Mouse (Mus musculus): ENCODE data around the gene Cldn12.

The Cldn12 gene

GRCm38 (mm10) chr5:5514196-5515076, at the start of gene Cldn12:
Gene Cldn12, minus strand, starts transcription at chr5:5514958.
- DNase-seq = peak; percentile 97

DNA sequence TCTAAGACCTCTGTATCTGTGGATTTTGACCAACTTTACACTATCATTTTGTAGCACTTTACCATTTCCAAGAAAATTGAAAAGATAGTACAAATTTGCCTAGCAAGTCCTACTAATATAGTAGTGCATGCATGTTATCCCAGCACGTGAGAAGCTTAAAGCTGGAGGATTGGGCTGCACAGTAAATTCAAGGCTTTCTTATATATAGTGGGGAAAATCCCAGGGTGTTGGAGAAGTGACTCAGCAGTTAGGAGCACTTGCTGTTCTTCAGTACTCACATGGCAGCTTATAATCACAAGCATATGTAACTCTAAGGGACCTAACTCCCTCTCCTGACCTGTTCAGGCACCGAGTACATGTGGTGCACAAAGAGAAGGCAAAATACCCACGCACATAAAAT, 47.7 kb upstream of the Cldn12 start:
- no peak for DNase-seq

GRCm38 (mm10) chr5:5561041-5561706, 46.4 kb upstream of the Cldn12 start:
- no peak for DNase-seq

DNA sequence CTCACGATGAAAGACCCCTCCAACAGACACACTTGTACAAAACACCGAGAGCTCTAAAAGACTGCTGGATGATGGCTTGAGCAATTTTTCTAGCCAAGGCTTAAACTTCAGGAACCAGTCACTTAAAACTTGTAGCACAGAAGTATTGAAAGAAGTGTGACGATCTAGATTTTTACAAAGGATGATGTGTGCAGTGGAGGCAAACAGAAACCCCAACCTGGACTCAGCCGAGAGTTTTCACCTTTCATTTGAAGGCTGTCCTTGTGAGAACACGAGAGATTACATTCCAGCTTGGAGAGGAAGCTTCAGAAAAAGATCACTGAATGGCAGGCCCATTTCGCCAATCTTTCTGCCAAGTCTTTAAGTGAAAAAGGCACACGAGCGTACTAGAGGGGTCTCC, 45.0 kb upstream of the Cldn12 start:
- no peak for DNase-seq

DNA sequence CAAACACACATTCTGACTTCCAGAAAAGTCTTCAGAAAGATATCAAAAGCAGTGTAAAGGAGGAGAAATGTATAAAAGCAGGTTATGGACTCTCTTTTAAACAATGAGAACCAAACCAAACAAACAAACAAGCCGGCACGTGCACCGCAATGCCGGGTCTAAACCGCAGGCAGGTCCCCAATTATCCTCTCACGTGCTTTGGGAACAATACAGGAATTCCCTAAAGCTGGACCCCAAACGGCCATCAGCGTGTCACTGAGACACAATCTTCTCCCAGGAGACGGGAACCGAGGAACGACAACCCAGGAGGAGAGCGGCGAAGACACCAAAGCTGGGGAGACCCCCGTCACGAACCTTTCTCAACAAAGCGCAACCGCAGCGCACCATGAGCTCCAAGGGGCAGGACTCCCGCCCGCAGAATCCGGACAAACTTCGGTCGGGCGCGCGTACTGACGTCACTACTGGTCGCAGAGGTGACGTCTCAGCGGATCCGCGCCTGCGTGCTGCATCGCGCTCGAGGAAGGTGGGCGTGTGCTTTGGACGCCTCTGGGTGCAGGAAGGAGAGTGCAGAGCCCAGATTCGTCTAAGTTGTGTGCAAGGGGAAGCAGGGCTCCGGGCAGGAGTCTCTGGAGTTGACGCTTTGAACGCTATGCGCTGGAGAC, 44.5 kb upstream of the Cldn12 start, which contains the start of gene Gtpbp10:
Gtpbp10 (minus strand) TSS at position 460 of the 662 bp plus-strand sequence.
- DNase-seq = peak; percentile 92

GRCm38 (mm10) chr5:5551110-5551509, 36.4 kb upstream of the Cldn12 start:
- DNase-seq = no peak

DNA sequence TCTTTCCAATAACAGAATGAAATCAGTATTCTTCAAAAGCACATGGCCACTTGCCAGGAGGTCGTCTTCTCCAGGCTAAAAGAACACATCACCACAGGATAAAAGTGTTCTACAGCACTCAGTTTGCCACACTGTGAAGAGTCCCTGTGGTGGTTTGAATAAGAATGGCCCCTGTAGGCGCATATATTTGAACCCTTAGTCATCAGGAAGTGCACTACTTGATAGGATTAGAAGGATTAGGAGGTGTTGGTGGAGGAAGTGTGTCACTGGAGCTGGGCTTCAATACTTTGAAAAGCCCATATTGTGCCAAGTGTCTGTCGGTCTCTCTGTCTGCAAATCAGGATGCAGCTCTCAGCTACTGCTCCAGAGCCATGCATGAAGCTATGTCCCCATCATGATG, 25.6 kb upstream of the Cldn12 start:
- no peak for DNase-seq

GRCm38 (mm10) chr5:5539771-5540170, 25.0 kb upstream of the Cldn12 start:
- no peak for DNase-seq

- DNase-seq = no peak
Observed at GRCm38 (mm10) chr5:5536131-5536530, 21.4 kb upstream of the Cldn12 start.

- DNase-seq = no peak
Observed at GRCm38 (mm10) chr5:5533656-5534420, 19.1 kb upstream of the Cldn12 start.

DNA sequence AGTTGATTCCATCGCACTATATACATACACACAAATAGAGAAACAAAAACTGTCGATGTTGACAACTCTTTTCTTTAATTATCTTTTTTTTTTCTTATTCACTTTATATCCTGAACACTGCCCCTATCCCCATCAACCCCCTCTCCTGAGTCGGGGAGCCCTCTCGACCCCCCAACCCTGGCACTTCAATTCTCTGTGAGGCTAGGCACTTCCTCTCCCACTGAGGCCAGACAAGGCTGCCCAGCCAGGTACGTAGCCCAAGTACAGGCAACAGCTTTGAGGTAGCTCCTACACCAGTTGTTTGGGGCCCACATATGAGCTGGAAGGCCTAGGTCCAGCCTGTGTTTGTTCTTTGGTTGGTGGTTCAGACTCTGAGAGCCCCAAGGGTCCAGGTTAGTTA, 653 bp upstream of the Cldn12 start:
- no peak for DNase-seq

DNA sequence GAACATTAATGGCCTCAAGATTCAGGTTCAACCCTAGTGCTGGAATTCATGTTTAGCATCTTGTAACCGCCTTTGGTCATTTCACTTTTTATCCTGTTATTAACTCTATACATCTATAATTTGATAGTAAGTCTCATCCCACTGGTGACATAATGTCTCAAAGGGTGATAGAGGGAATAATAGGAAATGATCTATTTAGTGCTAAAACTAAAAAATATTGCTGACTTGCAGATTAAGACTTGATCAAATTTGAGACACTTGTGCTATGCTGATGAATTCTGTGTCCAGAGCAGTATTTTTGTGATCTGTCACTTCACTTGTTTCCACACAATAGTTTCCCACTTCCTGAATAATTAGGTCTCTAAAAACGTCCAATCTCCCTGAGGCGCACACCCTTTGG, 3.4 kb downstream of the Cldn12 start:
- DNase-seq = no peak

DNA sequence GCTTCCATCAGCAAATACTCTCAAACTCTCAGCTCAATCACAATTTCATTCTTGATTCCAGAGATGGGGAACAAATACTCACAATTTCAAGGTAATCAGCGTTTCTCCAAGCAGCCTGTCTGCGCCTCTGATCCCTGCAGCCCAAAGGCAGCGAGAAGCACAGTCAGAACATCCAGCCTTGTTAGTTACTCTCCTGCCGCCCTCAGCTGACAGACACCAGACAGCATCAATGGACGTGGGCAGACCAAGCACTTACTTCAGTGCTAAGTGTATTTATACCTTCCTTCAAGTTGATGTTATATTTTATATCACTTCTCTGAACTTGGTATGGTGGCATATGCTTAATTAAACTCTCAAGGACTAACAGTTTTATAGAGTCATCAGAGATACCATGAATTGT, 3.8 kb downstream of the Cldn12 start:
- peak; percentile 69 for DNase-seq

- no peak for DNase-seq
Observed at GRCm38 (mm10) chr5:5510304-5510887, 4.4 kb downstream of the Cldn12 start.

- no peak for DNase-seq
Observed at GRCm38 (mm10) chr5:5508231-5508630, 6.5 kb downstream of the Cldn12 start.

DNA sequence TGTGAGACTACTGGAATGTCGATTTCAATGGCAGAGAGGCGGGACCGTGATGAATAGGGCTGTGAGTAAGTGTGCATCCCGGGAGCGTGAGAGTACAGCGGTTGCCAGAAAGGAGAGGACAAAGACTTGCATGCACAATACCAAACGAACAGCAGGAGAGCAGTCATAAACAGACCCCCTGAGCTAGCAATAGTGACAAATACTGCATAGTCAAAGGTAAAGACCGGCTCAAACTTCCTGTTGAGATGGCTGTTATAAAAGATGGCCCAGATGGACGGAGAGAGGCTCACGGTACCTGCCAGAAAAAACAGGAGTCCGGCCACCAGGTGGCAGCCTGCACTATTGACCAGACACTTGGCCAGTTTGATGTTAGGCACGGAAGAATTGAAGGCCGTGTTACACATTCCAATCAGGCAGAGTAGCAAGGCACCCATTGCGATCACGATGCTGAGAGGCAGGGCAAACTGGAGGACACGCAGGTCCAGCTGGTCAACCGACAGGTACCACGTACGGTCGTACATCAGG, 7.0 kb downstream of the Cldn12 start:
- peak; percentile 61 for DNase-seq

- DNase-seq = no peak
Observed at GRCm38 (mm10) chr5:5504456-5504855, 10.3 kb downstream of the Cldn12 start.

GRCm38 (mm10) chr5:5503381-5503780, 11.4 kb downstream of the Cldn12 start:
- DNase-seq = no peak

GRCm38 (mm10) chr5:5501583-5501982, 13.2 kb downstream of the Cldn12 start:
- DNase-seq = no peak

- no peak for DNase-seq
Observed at GRCm38 (mm10) chr5:5496393-5496792, 18.4 kb downstream of the Cldn12 start.

DNA sequence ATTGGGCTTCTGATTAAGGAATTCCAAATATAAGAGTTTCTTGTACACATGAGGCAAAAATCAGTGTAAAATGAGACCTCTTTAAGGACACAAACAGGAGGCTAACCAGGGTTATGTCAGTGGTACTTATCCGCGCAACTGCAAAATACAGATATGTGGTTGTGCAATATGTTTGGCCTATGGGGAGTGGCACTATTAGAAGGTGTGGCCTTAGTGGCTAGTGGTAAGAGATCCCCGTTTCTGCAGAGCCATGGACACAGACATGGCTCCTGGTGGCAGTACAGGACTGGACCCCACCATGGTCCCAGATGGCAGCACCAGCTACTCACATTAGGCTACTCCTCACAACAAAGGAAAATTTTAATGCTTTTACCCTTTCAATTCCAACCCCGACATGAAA, 19.7 kb downstream of the Cldn12 start:
- DNase-seq = no peak
